In the genomic region with DNA sequence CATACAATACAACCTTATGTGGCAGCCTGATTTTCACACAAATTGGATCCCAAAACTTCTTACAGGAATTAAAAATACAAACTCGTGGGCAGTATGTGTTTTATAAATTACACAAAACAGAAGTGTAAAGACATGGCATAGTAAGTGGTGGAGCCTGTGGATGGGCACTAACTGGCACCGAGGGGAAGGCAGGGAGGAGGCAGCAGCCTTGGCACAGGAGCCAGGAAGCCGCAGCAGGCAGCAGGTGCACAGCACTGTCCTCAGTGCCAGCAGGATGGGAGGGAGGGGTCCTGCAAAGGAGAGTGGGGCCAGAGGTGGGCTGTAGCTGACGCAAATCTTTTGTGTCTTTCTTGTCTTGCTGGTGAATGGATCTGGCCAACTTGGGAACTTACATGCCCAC, we compare ENCODE assay signal across 20 mouse cellular contexts. TPM values are rescaled to one million over a fixed set of nuclear protein-coding genes. Genes with fewer than 3 reads are reported as not detected.
DNase-seq lines count a peak whose midpoint lies in the region; ATAC-seq lines count a peak whose summit lies in the region.
"Had no signal": no experiment of that assay in that cellular context is flagged by ENCODE, and none has a peak within 500 bp of the region (broad histone marks: within the 10 kb centered on the region; RNA-seq: fewer than 3 reads in every experiment).

No protein-coding gene starts in this region.

- H3K9me3 ChIP-seq in heart, embryonic 12.5 days (replicated peaks) = no peaks in the 10 kb centered on the region
- no peaks in the 10 kb centered on the region for H3K9me3 ChIP-seq in heart, embryonic 10.5 days
- H3K9me3 ChIP-seq: liver, embryonic 15.5 days; midbrain, embryonic 12.5 days; neural tube, embryonic 13.5 days had no signal

- no peak for ATAC-seq in heart, embryonic 12.5 days (ENCODE audit: insufficient number of reproducible peaks, low FRiP score)
- no peak for ATAC-seq in monocyte, adult 5-6 weeks (replicated peaks; ENCODE audit: insufficient number of reproducible peaks, low FRiP score, low TSS enrichment, poor library complexity, severe bottlenecking)
- ATAC-seq in activated CD4-positive, CD25-positive, alpha-beta regulatory T cell, adult 4 months = no peak
- ATAC-seq: forebrain, postnatal 0 days; intestine, embryonic 16.5 days had no signal

- H3K4me3 ChIP-seq in heart, embryonic 12.5 days = no peak overlapping the region
- H3K4me3 ChIP-seq in heart, embryonic 10.5 days = no peak overlapping the region
- H3K4me3 ChIP-seq: liver, embryonic 15.5 days; midbrain, embryonic 12.5 days; neural tube, embryonic 13.5 days had no signal

- H3K9ac ChIP-seq in heart, embryonic 12.5 days = no peak overlapping the region
- H3K9ac ChIP-seq: forebrain, postnatal 0 days; hindbrain, embryonic 14.5 days; liver, embryonic 15.5 days; midbrain, embryonic 12.5 days; neural tube, embryonic 13.5 days had no signal

- peaks cover 46% of the 10 kb centered on the region for H3K4me1 ChIP-seq in heart, embryonic 12.5 days (replicated peaks)
- H3K4me1 ChIP-seq in heart, embryonic 10.5 days = peaks cover 34% of the 10 kb centered on the region
- H3K4me1 ChIP-seq: liver, embryonic 15.5 days; midbrain, embryonic 12.5 days; neural tube, embryonic 13.5 days had no signal

- 83% methylated on average over 4 of the region's 4 CpGs for WGBS in heart, embryonic 12.5 days
- 92% methylated on average over 4 of the region's 4 CpGs for whole genome bisulfite sequencing in heart, embryonic 10.5 days

- H3K27me3 ChIP-seq in heart, embryonic 12.5 days (replicated peaks) = no peaks in the 10 kb centered on the region
- no peaks in the 10 kb centered on the region for H3K27me3 ChIP-seq in heart, embryonic 10.5 days (ENCODE audit: insufficient read depth, poor library complexity, severe bottlenecking)
- H3K27me3 ChIP-seq: CH12.LX; liver, embryonic 15.5 days; midbrain, embryonic 12.5 days; neural tube, embryonic 13.5 days had no signal

- no peak overlapping the region for H3K4me2 ChIP-seq in heart, embryonic 12.5 days
- H3K4me2 ChIP-seq: hindbrain, embryonic 14.5 days; liver, embryonic 15.5 days; midbrain, embryonic 12.5 days; neural tube, embryonic 13.5 days had no signal

- H3K36me3 ChIP-seq in heart, embryonic 12.5 days = peaks cover 40% of the 10 kb centered on the region
- peaks cover 42% of the 10 kb centered on the region for H3K36me3 ChIP-seq in heart, embryonic 10.5 days
- H3K36me3 ChIP-seq: liver, embryonic 15.5 days; midbrain, embryonic 12.5 days had no signal

- DNase-seq in heart, embryonic 10.5 days (ENCODE audit: low spot score) = no peak
- DNase-seq in thymus, postnatal 14 days = peak; percentile 64
- no peak for DNase-seq in thymus, postnatal 0 days (ENCODE audit: low spot score)
- peak; percentile 71 to 75 for DNase-seq in cerebellum, postnatal 14 days
- DNase-seq in layer of hippocampus, adult 9-10 months (ENCODE audit: low spot score) = no peak
- DNase-seq: adrenal gland, postnatal 25 days; embryo, embryonic 11 days; forebrain, postnatal 0 days; right cerebral cortex, adult 18-20 months had no signal

- peak overlapping the region; percentile 58; the same call in 1 of the 2 replicates for H3K27ac ChIP-seq in heart, embryonic 12.5 days (ENCODE audit: poor library complexity, severe bottlenecking)
- no peak overlapping the region for H3K27ac ChIP-seq in heart, embryonic 10.5 days
- H3K27ac ChIP-seq: hindbrain, embryonic 14.5 days; liver, embryonic 15.5 days; macrophage; midbrain, embryonic 12.5 days; neural tube, embryonic 13.5 days had no signal

RNA-seq across cellular contexts. Expression of a gene that starts 19.8 kb away (rescaled TPM):
- polyA plus RNA-seq in heart, embryonic 12.5 days (2016; fragmentation: Nextera tagmentation; extraction: Ambion mirVana) = 50.0 and 58.0 TPM in 2 replicates
- polyA plus RNA-seq in heart, embryonic 10.5 days (2016; fragmentation: Nextera tagmentation; extraction: Ambion mirVana) = 65.1 and 67.2 TPM in 2 replicates
- polyA plus RNA-seq in thymus, postnatal 0 days (2015; fragmentation: Nextera tagmentation; extraction: Ambion mirVana) = 12.3 and 17.1 TPM in 2 replicates
- 7.8 to 20.2 TPM (median 8.9 TPM) in 3 replicates for total RNA-seq in monocyte, adult 5-6 weeks (2017)
- 10 to 100 TPM; 15.5 to 16.8 TPM for polyA plus RNA-seq in activated CD4-positive, CD25-positive, alpha-beta regulatory T cell, adult 4 months (2017; shearing (Covaris generic))
- total RNA-seq: MEL had no signal

Comparison
In these comparisons a context has a peak if more than half of its experiments do, and no peak if none do; other contexts are left out.
1. DNase-seq: peak in thymus, postnatal 14 days (single experiment) and cerebellum, postnatal 14 days (2 of 2); none in heart, embryonic 10.5 days (single experiment), thymus, postnatal 0 days (single experiment) and layer of hippocampus, adult 9-10 months (single experiment).